Mouse (Mus musculus) hindbrain, embryonic 12.5 days (tissue): ENCODE data around the gene Smyd3. TPM values are rescaled to one million over a fixed set of nuclear protein-coding genes. Genes with fewer than 3 reads are reported as not detected.
"Not testable (repeated sequence)": the region's sequence is repeated elsewhere in the genome, so short reads cannot be mapped to it uniquely, and the experiment has no call there.

Experiments used
- ATAC-seq: fragments of 200-750 bp; cut with Nextera tagmentation; 2 replicates; pipeline ENCODE4 v1.8.0; 2017; ENCODE audit warnings: moderate TSS enrichment; ENCODE audit not compliant: low FRiP score
- H3K27ac ChIP-seq: fragments of 300-500 bp; sonication (generic); 2 replicates; pipeline ENCODE4 v1.5.1; 2016; ENCODE audit warnings: mild to moderate bottlenecking
- H3K27me3 ChIP-seq: fragments of 300-500 bp; sonication (generic); 2 replicates; pipeline ENCODE4 v1.6.1; 2016; ENCODE audit warnings: mild to moderate bottlenecking
- H3K36me3 ChIP-seq: fragments of 300-500 bp; sonication (generic); 2 replicates; pipeline ENCODE4 v1.6.1; 2016; ENCODE audit warnings: mild to moderate bottlenecking
- H3K4me1 ChIP-seq: fragments of 300-500 bp; sonication (generic); 2 replicates; pipeline ENCODE4 v1.6.1; 2016
- H3K4me2 ChIP-seq: fragments of 300-500 bp; sonication (generic); replicated peaks from 2 replicates; pipeline ENCODE4 v1.6.1; 2016; ENCODE audit warnings: mild to moderate bottlenecking
- H3K4me3 ChIP-seq: fragments of 300-500 bp; sonication (generic); 2 replicates; pipeline ENCODE4 v1.5.1; 2016; ENCODE audit warnings: mild to moderate bottlenecking
- H3K9ac ChIP-seq: fragments of 300-500 bp; sonication (generic); 2 replicates; pipeline ENCODE4 v1.6.1; 2016; ENCODE audit warnings: mild to moderate bottlenecking, moderate library complexity
- H3K9me3 ChIP-seq: fragments of 300-500 bp; sonication (generic); replicated peaks from 2 replicates; pipeline ENCODE4 v1.6.1; 2016; ENCODE audit warnings: mild to moderate bottlenecking
- WGBS: fragments of 180-500 bp; shearing (Covaris S2); methylation state at CpG from one replicate; pipeline ENCODE4 v1.1.7; 2016; 5-methylcytosine and 5-hydroxymethylcytosine counted together
- polyA plus RNA-seq: library from polyadenylated mRNA; unstranded; fragments of >200 nt; fragmentation: Nextera tagmentation; extraction: Ambion mirVana; gene quantifications from 2 replicates; pipeline ENCODE4 v1.2.1, GENCODE M21; 2016

Gene Smyd3
- polyA plus RNA-seq, 1 experiment from 2014 or later = 19.4 TPM

DNA sequence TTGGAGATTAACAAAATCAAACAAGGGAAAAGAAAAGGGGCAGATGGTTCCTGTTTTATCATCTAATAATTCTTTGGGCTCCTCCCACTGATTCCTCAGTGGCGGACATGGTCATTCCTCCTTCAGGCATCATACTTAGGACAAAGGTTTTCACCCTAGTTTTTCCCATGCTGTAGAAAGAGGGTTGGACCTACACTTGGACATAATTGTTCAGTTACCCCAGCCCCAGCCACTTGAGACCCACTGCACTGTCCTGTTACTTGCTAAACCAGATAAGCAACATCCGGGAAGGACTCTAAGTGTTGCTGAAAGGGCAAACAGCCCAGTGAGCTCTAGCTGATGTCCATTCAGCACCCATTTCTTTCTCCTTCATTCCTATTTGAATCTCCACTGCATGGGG lies 327.0 kb downstream of the Smyd3 start:
- Histone ChIP-seq H3K9ac (no peak overlapping the region), H3K4me3 (no peak overlapping the region), H3K36me3 (no peaks in the 10 kb centered on the region), H3K4me1 (no peaks in the 10 kb centered on the region), H3K27me3 (no peaks in the 10 kb centered on the region), H3K9me3 (no peaks in the 10 kb centered on the region), H3K4me2 (no peak overlapping the region), H3K27ac (no peak overlapping the region)
- WGBS = 89% methylated on average over 2 of the region's 2 CpGs
- ATAC-seq = no peak

DNA sequence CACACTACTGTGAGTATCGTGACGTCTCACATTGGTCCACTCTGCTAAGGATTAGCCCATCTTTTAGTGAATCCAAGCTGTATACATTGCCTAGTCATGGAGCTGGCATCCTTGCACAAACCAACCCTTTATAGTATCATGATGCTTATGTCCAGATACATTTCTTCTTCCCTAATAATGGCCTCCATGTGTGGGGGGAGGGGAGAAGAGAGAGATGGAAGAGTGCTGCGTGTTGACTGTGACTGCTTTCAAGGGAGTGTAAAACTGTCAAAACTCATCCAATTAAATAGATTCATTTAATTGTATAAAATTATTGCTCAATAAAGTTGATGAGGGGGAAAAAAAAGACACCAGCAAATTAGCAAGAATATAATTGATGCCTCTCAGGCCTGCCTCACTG lies 330.7 kb downstream of the Smyd3 start:
- no peak overlapping the region for H3K4me2 ChIP-seq
- no peaks in the 10 kb centered on the region for H3K9me3 ChIP-seq
- H3K36me3 ChIP-seq = no peaks in the 10 kb centered on the region
- no peak overlapping the region for H3K9ac ChIP-seq
- H3K4me1 ChIP-seq = no peaks in the 10 kb centered on the region
- H3K27ac ChIP-seq = no peak overlapping the region
- no peaks in the 10 kb centered on the region for H3K27me3 ChIP-seq
- WGBS = 96% methylated on average over 3 of the region's 3 CpGs
- no peak for ATAC-seq
- H3K4me3 ChIP-seq = no peak overlapping the region

- H3K4me1 ChIP-seq = no peaks in the 10 kb centered on the region
- H3K36me3 ChIP-seq = no peaks in the 10 kb centered on the region
- H3K27ac ChIP-seq = no peak overlapping the region
- no peak overlapping the region for H3K4me2 ChIP-seq
- H3K4me3 ChIP-seq = no peak overlapping the region
- no peak overlapping the region for H3K9ac ChIP-seq
- H3K27me3 ChIP-seq = no peaks in the 10 kb centered on the region
- WGBS = 89% methylated on average over 4 of the region's 4 CpGs
- ATAC-seq = no peak
- H3K9me3 ChIP-seq = no peaks in the 10 kb centered on the region
Measured at GRCm38 (mm10) chr1:179184631-179185030, 333.2 kb downstream of the Smyd3 start.

DNA sequence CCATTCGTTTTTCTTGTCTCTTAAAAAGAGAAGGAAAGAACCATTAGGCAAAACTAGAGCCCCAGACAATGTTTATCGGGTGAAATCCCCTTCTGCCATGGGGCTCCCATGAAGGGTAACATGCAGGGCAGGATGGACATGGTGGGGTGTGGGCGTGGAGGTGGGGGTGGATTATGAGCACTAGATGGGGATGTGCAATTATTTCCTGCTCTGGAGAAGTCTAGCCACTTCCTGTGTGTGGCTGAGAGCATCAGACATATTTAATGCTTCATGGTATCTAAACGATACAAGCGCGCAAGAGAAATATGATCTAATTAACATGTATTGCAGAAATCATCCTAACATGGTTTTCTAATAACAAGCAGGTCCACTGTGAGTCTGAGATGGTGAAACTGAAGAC lies 334.3 kb downstream of the Smyd3 start:
- Histone ChIP-seq H3K36me3 (no peaks in the 10 kb centered on the region), H3K4me2 (no peak overlapping the region), H3K4me3 (no peak overlapping the region), H3K4me1 (no peaks in the 10 kb centered on the region), H3K9ac (no peak overlapping the region), H3K27ac (no peak overlapping the region), H3K9me3 (no peaks in the 10 kb centered on the region), H3K27me3 (no peaks in the 10 kb centered on the region)
- WGBS = 82% methylated on average over 6 of the region's 6 CpGs
- ATAC-seq = no peak

GRCm38 (mm10) chr1:179180546-179180945 lies 337.3 kb downstream of the Smyd3 start:
- 82% methylated on average over 3 of the region's 3 CpGs for WGBS
- no peak overlapping the region for H3K4me2 ChIP-seq
- H3K27ac ChIP-seq = no peak overlapping the region
- H3K27me3 ChIP-seq = no peaks in the 10 kb centered on the region
- no peaks in the 10 kb centered on the region for H3K9me3 ChIP-seq
- H3K4me1 ChIP-seq = peaks cover 6% of the 10 kb centered on the region; the same call in 1 of the 2 replicates
- no peak overlapping the region for H3K4me3 ChIP-seq
- no peak overlapping the region for H3K9ac ChIP-seq
- ATAC-seq = no peak
- H3K36me3 ChIP-seq = no peaks in the 10 kb centered on the region

GRCm38 (mm10) chr1:179176861-179177658 lies 340.8 kb downstream of the Smyd3 start:
- Histone ChIP-seq H3K27me3 (no peaks in the 10 kb centered on the region), H3K36me3 (no peaks in the 10 kb centered on the region), H3K27ac (no peak overlapping the region), H3K4me3 (no peak overlapping the region), H3K9ac (no peak overlapping the region), H3K4me1 (peaks cover 6% of the 10 kb centered on the region; the same call in 1 of the 2 replicates), H3K4me2 (no peak overlapping the region), H3K9me3 (no peaks in the 10 kb centered on the region)
- ATAC-seq = no peak
- 66% methylated on average over 14 of the region's 14 CpGs for WGBS

- Histone ChIP-seq H3K4me2 (no peak overlapping the region), H3K9ac (no peak overlapping the region), H3K27me3 (no peaks in the 10 kb centered on the region), H3K27ac (no peak overlapping the region), H3K9me3 (no peaks in the 10 kb centered on the region), H3K36me3 (no peaks in the 10 kb centered on the region), H3K4me3 (no peak overlapping the region), H3K4me1 (peaks cover 6% of the 10 kb centered on the region; the same call in 1 of the 2 replicates)
- WGBS = 84% methylated on average over 4 of the region's 4 CpGs
- no peak for ATAC-seq
Measured at GRCm38 (mm10) chr1:179174241-179174640, 343.6 kb downstream of the Smyd3 start.

DNA sequence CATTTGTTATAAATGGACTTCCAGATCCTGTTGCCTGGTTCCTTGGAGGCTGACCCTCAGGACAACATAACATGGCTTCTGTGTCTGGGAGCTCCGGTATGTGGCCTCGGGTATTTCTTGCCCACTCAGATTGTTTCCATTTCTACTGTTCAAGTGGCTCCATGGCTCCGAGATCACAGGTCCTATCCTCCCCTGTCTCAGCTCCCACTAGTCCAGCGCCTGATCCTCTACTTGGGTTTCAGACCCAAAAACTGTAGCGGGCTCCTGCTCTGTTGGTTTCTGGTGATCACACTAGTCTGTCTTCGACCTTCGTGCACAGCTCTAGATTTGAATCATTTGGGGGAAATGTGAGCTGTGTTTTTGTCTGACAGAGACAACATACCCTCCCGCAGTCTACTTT lies 347.3 kb downstream of the Smyd3 start:
- Histone ChIP-seq H3K4me2 (no peak overlapping the region), H3K36me3 (no peaks in the 10 kb centered on the region), H3K27me3 (no peaks in the 10 kb centered on the region), H3K4me1 (no peaks in the 10 kb centered on the region), H3K27ac (no peak overlapping the region), H3K4me3 (no peak overlapping the region), H3K9me3 (no peaks in the 10 kb centered on the region), H3K9ac (no peak overlapping the region)
- ATAC-seq = no peak
- 78% methylated on average over 8 of the region's 8 CpGs for WGBS

DNA sequence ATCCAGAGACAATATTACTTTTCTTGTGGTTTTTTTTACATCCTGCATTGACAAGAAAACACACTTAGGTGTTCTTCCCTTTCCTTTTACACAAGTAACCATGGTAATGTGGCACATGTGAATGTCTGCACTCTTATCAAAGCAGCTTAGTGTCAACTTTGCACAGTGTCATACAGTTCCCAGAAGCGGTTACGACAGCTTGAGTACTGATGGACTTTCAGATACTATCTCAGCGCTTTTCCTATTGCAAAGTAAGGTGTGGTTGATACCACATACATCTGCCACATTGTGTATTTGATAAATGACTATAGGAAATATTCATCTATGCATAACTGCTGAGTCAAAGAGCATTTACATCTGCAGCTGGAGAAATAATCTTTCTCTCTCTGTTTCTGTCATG lies 348.1 kb downstream of the Smyd3 start:
- H3K9ac ChIP-seq = no peak overlapping the region
- 90% methylated on average over 3 of the region's 3 CpGs for WGBS
- H3K4me2 ChIP-seq = no peak overlapping the region
- H3K36me3 ChIP-seq = no peaks in the 10 kb centered on the region
- no peaks in the 10 kb centered on the region for H3K4me1 ChIP-seq
- H3K27me3 ChIP-seq = no peaks in the 10 kb centered on the region
- H3K9me3 ChIP-seq = no peaks in the 10 kb centered on the region
- no peak overlapping the region for H3K27ac ChIP-seq
- H3K4me3 ChIP-seq = no peak overlapping the region
- ATAC-seq = no peak

- Histone ChIP-seq H3K4me2 (no peak overlapping the region), H3K4me1 (no peaks in the 10 kb centered on the region), H3K9me3 (no peaks in the 10 kb centered on the region), H3K9ac (no peak overlapping the region), H3K27ac (no peak overlapping the region), H3K36me3 (no peaks in the 10 kb centered on the region), H3K27me3 (no peaks in the 10 kb centered on the region), H3K4me3 (no peak overlapping the region)
- no peak for ATAC-seq
- 88% methylated on average over 10 of the region's 10 CpGs for whole genome bisulfite sequencing
Measured at GRCm38 (mm10) chr1:179169161-179169560, 348.7 kb downstream of the Smyd3 start.

- H3K27ac ChIP-seq, H3K4me3 ChIP-seq, H3K36me3 ChIP-seq, H3K4me2 ChIP-seq, H3K9me3 ChIP-seq, H3K9ac ChIP-seq, ATAC-seq, H3K27me3 ChIP-seq: not testable (repeated sequence)
- H3K4me1 ChIP-seq = peaks cover 16% of the 10 kb centered on the region
- WGBS = 88% methylated on average over 5 of the region's 5 CpGs
Measured at GRCm38 (mm10) chr1:179164219-179164618, 353.6 kb downstream of the Smyd3 start.

- not testable (repeated sequence) for H3K27ac ChIP-seq
Measured at GRCm38 (mm10) chr1:179162752-179163151, 355.1 kb downstream of the Smyd3 start.

GRCm38 (mm10) chr1:179161947-179162346 lies 355.9 kb downstream of the Smyd3 start:
- no peaks in the 10 kb centered on the region for H3K27me3 ChIP-seq
- H3K4me3 ChIP-seq = no peak overlapping the region
- H3K27ac ChIP-seq = no peak overlapping the region
- H3K9me3 ChIP-seq = no peaks in the 10 kb centered on the region
- no peak overlapping the region for H3K4me2 ChIP-seq
- 11% methylated on average over 6 of the region's 6 CpGs for WGBS
- no peak for ATAC-seq
- no peak overlapping the region for H3K9ac ChIP-seq
- H3K4me1 ChIP-seq = peaks cover 16% of the 10 kb centered on the region
- H3K36me3 ChIP-seq = no peaks in the 10 kb centered on the region

More at GRCm38 (mm10) chr1:179162752-179163151, 355.1 kb downstream of the Smyd3 start:
- WGBS = 94% methylated on average over 1 of the region's 1 CpGs
- peaks cover 16% of the 10 kb centered on the region for H3K4me1 ChIP-seq
- not testable (repeated sequence) for H3K9me3 ChIP-seq, H3K4me2 ChIP-seq, ATAC-seq, H3K9ac ChIP-seq, H3K4me3 ChIP-seq, H3K36me3 ChIP-seq, H3K27me3 ChIP-seq
